Mouse (Mus musculus): Measurements from ENCODE around the gene Ube2k.

GRCm38 (mm10) chr5:65557109-65557508 lies 20.1 kb downstream of the Ube2k start:
- no peak for TF ChIP-seq CTCF (IDR thresholded peaks at IDR 0.05; ENCODE audit: extremely low read depth, insufficient read length, insufficient replicate concordance, low read depth, low read length)
- TF ChIP-seq POLR2A (IDR thresholded peaks at IDR 0.05; ENCODE audit: low read depth, low read length), result no peak

Measured in small intestine, adult 2 months (tissue).